Mouse (Mus musculus): ENCODE results near the gene Nod2. TPM values are rescaled to one million over a fixed set of nuclear protein-coding genes. Genes with fewer than 3 reads are reported as not detected.
"Not testable (repeated sequence)": the region's sequence is repeated elsewhere in the genome, so short reads cannot be mapped to it uniquely, and the experiment has no call there.

The Nod2 gene
- polyA plus RNA-seq, 1 experiment from 2014 or later = 0.15 TPM

GRCm38 (mm10) chr8:88642734-88643564 lies 4.2 kb upstream of the Nod2 start:
- Histone ChIP-seq H3K9me3 (ENCODE audit: control insufficient read depth, low read length) (no peaks in the 10 kb centered on the region), H3K9ac (ENCODE audit: low read depth, low read length) (no peak overlapping the region), H3K27me3 (ENCODE audit: control insufficient read depth, insufficient read depth, low read length) (no peaks in the 10 kb centered on the region; the same call in 1 of the 2 replicates), H3K4me1 (ENCODE audit: control insufficient read depth, insufficient read depth, low read length) (peaks cover 4% of the 10 kb centered on the region; the same call in 1 of the 2 replicates), H3K4me2 (replicated peaks; ENCODE audit: low read depth, low read length) (no peak overlapping the region), H3K36me3 (ENCODE audit: control insufficient read depth, insufficient read depth, low read length) (no peaks in the 10 kb centered on the region), H3K27ac (ENCODE audit: low read depth, low read length) (no peak overlapping the region), H3K4me3 (ENCODE audit: low read length) (no peak overlapping the region)
- 90% methylated on average over 5 of the region's 5 CpGs for WGBS
- no peak for ATAC-seq (ENCODE audit: low FRiP score, low TSS enrichment)

GRCm38 (mm10) chr8:88648322-88648721 lies 1.2 kb downstream of the Nod2 start:
- ATAC-seq (ENCODE audit: low FRiP score, low TSS enrichment) = 0 out of 2 replicates have a peak, but pooled peaks have one; percentile 11
- Histone ChIP-seq H3K4me1 (ENCODE audit: control insufficient read depth, insufficient read depth, low read length) (peaks cover 4% of the 10 kb centered on the region; the same call in 1 of the 2 replicates), H3K36me3 (ENCODE audit: control insufficient read depth, insufficient read depth, low read length) (no peaks in the 10 kb centered on the region), H3K9me3 (ENCODE audit: control insufficient read depth, low read length) (no peaks in the 10 kb centered on the region), H3K4me2 (replicated peaks; ENCODE audit: low read depth, low read length) (no peak overlapping the region), H3K4me3 (ENCODE audit: low read length) (no peak overlapping the region), H3K27ac (ENCODE audit: low read depth, low read length) (no peak overlapping the region), H3K9ac (ENCODE audit: low read depth, low read length) (no peak overlapping the region), H3K27me3 (ENCODE audit: control insufficient read depth, insufficient read depth, low read length) (no peaks in the 10 kb centered on the region; the same call in 1 of the 2 replicates)

- ATAC-seq (ENCODE audit: low FRiP score, low TSS enrichment) = no peak
- Histone ChIP-seq H3K4me2 (replicated peaks; ENCODE audit: low read depth, low read length) (no peak overlapping the region), H3K4me3 (ENCODE audit: low read length) (no peak overlapping the region), H3K27ac (ENCODE audit: low read depth, low read length) (no peak overlapping the region), H3K9me3 (ENCODE audit: control insufficient read depth, low read length) (no peaks in the 10 kb centered on the region), H3K27me3 (ENCODE audit: control insufficient read depth, insufficient read depth, low read length) (no peaks in the 10 kb centered on the region; the same call in 1 of the 2 replicates), H3K4me1 (ENCODE audit: control insufficient read depth, insufficient read depth, low read length) (peaks cover 4% of the 10 kb centered on the region; the same call in 1 of the 2 replicates), H3K36me3 (ENCODE audit: control insufficient read depth, insufficient read depth, low read length) (no peaks in the 10 kb centered on the region), H3K9ac (ENCODE audit: low read depth, low read length) (no peak overlapping the region)
- WGBS = 84% methylated on average over 6 of the region's 6 CpGs
These were observed 3.0 kb downstream of the Nod2 start for GRCm38 (mm10) chr8:88650016-88650708.

GRCm38 (mm10) chr8:88651122-88651521 lies 4.0 kb downstream of the Nod2 start:
- H3K27me3 ChIP-seq (ENCODE audit: control insufficient read depth, insufficient read depth, low read length); H3K9ac ChIP-seq (ENCODE audit: low read depth, low read length); H3K9me3 ChIP-seq (ENCODE audit: control insufficient read depth, low read length); H3K36me3 ChIP-seq (ENCODE audit: control insufficient read depth, insufficient read depth, low read length); H3K4me2 ChIP-seq (replicated peaks; ENCODE audit: low read depth, low read length); ATAC-seq (ENCODE audit: low FRiP score, low TSS enrichment); H3K4me1 ChIP-seq (ENCODE audit: control insufficient read depth, insufficient read depth, low read length); H3K27ac ChIP-seq (ENCODE audit: low read depth, low read length); H3K4me3 ChIP-seq (ENCODE audit: low read length): not testable (repeated sequence)
- 61% methylated on average over 4 of the region's 4 CpGs for WGBS

- Histone ChIP-seq H3K4me3 (ENCODE audit: low read length) (no peak overlapping the region), H3K9ac (ENCODE audit: low read depth, low read length) (no peak overlapping the region), H3K27ac (ENCODE audit: low read depth, low read length) (no peak overlapping the region), H3K9me3 (ENCODE audit: control insufficient read depth, low read length) (no peaks in the 10 kb centered on the region), H3K27me3 (ENCODE audit: control insufficient read depth, insufficient read depth, low read length) (no peaks in the 10 kb centered on the region), H3K4me1 (ENCODE audit: control insufficient read depth, insufficient read depth, low read length) (no peaks in the 10 kb centered on the region), H3K36me3 (ENCODE audit: control insufficient read depth, insufficient read depth, low read length) (no peaks in the 10 kb centered on the region), H3K4me2 (replicated peaks; ENCODE audit: low read depth, low read length) (no peak overlapping the region)
- ATAC-seq (ENCODE audit: low FRiP score, low TSS enrichment) = no peak
These were observed 8.2 kb downstream of the Nod2 start for GRCm38 (mm10) chr8:88655334-88655733.

GRCm38 (mm10) chr8:88659873-88660272 lies 12.8 kb downstream of the Nod2 start:
- no peak for ATAC-seq (ENCODE audit: low FRiP score, low TSS enrichment)
- Histone ChIP-seq H3K4me3 (ENCODE audit: low read length) (no peak overlapping the region), H3K27ac (ENCODE audit: low read depth, low read length) (no peak overlapping the region), H3K4me1 (ENCODE audit: control insufficient read depth, insufficient read depth, low read length) (peaks cover 4% of the 10 kb centered on the region; the same call in 1 of the 2 replicates), H3K9ac (ENCODE audit: low read depth, low read length) (no peak overlapping the region), H3K9me3 (ENCODE audit: control insufficient read depth, low read length) (no peaks in the 10 kb centered on the region), H3K27me3 (ENCODE audit: control insufficient read depth, insufficient read depth, low read length) (no peaks in the 10 kb centered on the region), H3K36me3 (ENCODE audit: control insufficient read depth, insufficient read depth, low read length) (no peaks in the 10 kb centered on the region), H3K4me2 (replicated peaks; ENCODE audit: low read depth, low read length) (no peak overlapping the region)
- WGBS = 92% methylated on average over 3 of the region's 3 CpGs

GRCm38 (mm10) chr8:88662401-88662821 lies 15.3 kb downstream of the Nod2 start:
- Histone ChIP-seq H3K4me3 (ENCODE audit: low read length) (no peak overlapping the region), H3K9me3 (ENCODE audit: control insufficient read depth, low read length) (no peaks in the 10 kb centered on the region), H3K9ac (ENCODE audit: low read depth, low read length) (no peak overlapping the region), H3K27ac (ENCODE audit: low read depth, low read length) (no peak overlapping the region), H3K4me2 (replicated peaks; ENCODE audit: low read depth, low read length) (no peak overlapping the region), H3K4me1 (ENCODE audit: control insufficient read depth, insufficient read depth, low read length) (peaks cover 4% of the 10 kb centered on the region; the same call in 1 of the 2 replicates), H3K36me3 (ENCODE audit: control insufficient read depth, insufficient read depth, low read length) (no peaks in the 10 kb centered on the region), H3K27me3 (ENCODE audit: control insufficient read depth, insufficient read depth, low read length) (no peaks in the 10 kb centered on the region)
- no peak for ATAC-seq (ENCODE audit: low FRiP score, low TSS enrichment)
- 76% methylated on average over 6 of the region's 6 CpGs for WGBS

GRCm38 (mm10) chr8:88664121-88664520 lies 17.0 kb downstream of the Nod2 start:
- Histone ChIP-seq H3K9me3 (ENCODE audit: control insufficient read depth, low read length) (no peaks in the 10 kb centered on the region), H3K4me3 (ENCODE audit: low read length) (no peak overlapping the region), H3K27me3 (ENCODE audit: control insufficient read depth, insufficient read depth, low read length) (no peaks in the 10 kb centered on the region), H3K27ac (ENCODE audit: low read depth, low read length) (no peak overlapping the region), H3K9ac (ENCODE audit: low read depth, low read length) (no peak overlapping the region), H3K4me1 (ENCODE audit: control insufficient read depth, insufficient read depth, low read length) (peaks cover 11% of the 10 kb centered on the region; the same call in 1 of the 2 replicates), H3K36me3 (ENCODE audit: control insufficient read depth, insufficient read depth, low read length) (no peaks in the 10 kb centered on the region), H3K4me2 (replicated peaks; ENCODE audit: low read depth, low read length) (no peak overlapping the region)
- no peak for ATAC-seq (ENCODE audit: low FRiP score, low TSS enrichment)
- WGBS = 47% methylated on average over 16 of the region's 16 CpGs

- 85% methylated on average over 19 of the region's 19 CpGs for WGBS
- no peaks in the 10 kb centered on the region for H3K9me3 ChIP-seq (ENCODE audit: control insufficient read depth, low read length)
- H3K36me3 ChIP-seq (ENCODE audit: control insufficient read depth, insufficient read depth, low read length) = no peaks in the 10 kb centered on the region
- peaks cover 11% of the 10 kb centered on the region; the same call in 1 of the 2 replicates for H3K4me1 ChIP-seq (ENCODE audit: control insufficient read depth, insufficient read depth, low read length)
- no peak overlapping the region for H3K9ac ChIP-seq (ENCODE audit: low read depth, low read length)
- no peak overlapping the region for H3K4me3 ChIP-seq (ENCODE audit: low read length)
- H3K4me2 ChIP-seq (replicated peaks; ENCODE audit: low read depth, low read length) = no peak overlapping the region
- ATAC-seq (ENCODE audit: low FRiP score, low TSS enrichment) = no peak
- no peak overlapping the region for H3K27ac ChIP-seq (ENCODE audit: low read depth, low read length)
- no peaks in the 10 kb centered on the region for H3K27me3 ChIP-seq (ENCODE audit: control insufficient read depth, insufficient read depth, low read length)
These were observed 17.8 kb downstream of the Nod2 start for GRCm38 (mm10) chr8:88664947-88665346.
